Mouse (Mus musculus): ENCODE measurements around the gene Slc22a23. TPM values are rescaled to one million over a fixed set of nuclear protein-coding genes. Genes with fewer than 3 reads are reported as not detected.

The Slc22a23 gene
- polyA plus RNA-seq, 1 experiment from 2014 or later: 27.0 TPM

DNA sequence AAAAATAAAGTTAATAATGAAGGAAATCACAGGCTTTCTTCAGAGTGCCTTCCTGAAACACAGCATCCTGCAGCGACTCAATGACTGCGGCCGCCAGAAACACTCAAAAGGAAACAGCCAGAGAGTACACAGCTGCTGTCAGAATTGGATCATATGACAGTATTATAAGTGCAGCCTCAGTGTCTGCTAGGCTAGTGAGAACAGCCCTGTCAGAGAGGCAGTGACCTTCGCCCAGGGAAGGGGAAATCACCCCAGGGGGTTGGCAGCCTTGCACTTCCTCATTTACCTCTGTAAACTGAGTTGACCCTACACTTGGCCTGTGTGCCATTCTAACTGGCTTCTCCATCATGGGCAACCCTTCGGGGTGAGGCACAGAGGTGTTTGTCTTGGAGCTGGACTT is 90.3 kb downstream of the Slc22a23 start:
- no peak overlapping the region for H3K4me3 ChIP-seq (replicated peaks; ENCODE audit: low read length)
- DNase-seq (ENCODE audit: low spot score) (no peak), ATAC-seq (ENCODE audit: low FRiP score) (0 out of 2 replicates have a peak, but pooled peaks have one; percentile 18)
- no peaks in the 10 kb centered on the region for H3K9me3 ChIP-seq (ENCODE audit: control insufficient read depth, low read length)
- no peaks in the 10 kb centered on the region for H3K36me3 ChIP-seq (replicated peaks; ENCODE audit: control insufficient read depth, insufficient read depth)
- H3K9ac ChIP-seq: no peak overlapping the region
- H3K27me3 ChIP-seq (ENCODE audit: control insufficient read depth, insufficient read depth, low read length): no peaks in the 10 kb centered on the region
- WGBS: 63% methylated on average over 5 of the region's 5 CpGs
- H3K27ac ChIP-seq: no peak overlapping the region
- H3K4me1 ChIP-seq (replicated peaks; ENCODE audit: control insufficient read depth, insufficient read depth, low read length): peaks cover 3% of the 10 kb centered on the region
- no peak overlapping the region for H3K4me2 ChIP-seq (replicated peaks)

DNA sequence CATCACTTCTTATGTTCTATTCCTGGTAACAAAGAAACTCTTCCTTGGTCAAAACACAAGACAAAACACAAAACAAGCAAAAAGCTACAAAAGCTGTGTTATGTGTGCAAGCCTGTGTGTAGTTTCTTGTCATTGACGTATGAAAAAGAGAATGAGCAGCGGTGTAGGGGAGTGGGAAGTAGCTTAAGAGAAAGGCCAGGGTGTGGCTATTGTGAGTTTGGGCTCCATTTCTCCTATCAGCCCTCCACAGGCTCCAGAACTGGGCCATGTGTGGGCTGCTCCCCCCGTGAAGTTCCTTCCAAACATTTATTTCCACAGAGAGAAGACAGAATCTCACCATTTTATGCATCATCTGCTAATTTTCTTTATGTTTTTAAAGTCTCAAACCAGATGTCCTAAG is 91.2 kb downstream of the Slc22a23 start:
- H3K27me3 ChIP-seq (ENCODE audit: control insufficient read depth, insufficient read depth, low read length): no peaks in the 10 kb centered on the region
- H3K9ac ChIP-seq: no peak overlapping the region
- no peak overlapping the region for H3K4me3 ChIP-seq (replicated peaks; ENCODE audit: low read length)
- WGBS: 84% methylated on average over 3 of the region's 3 CpGs
- H3K4me2 ChIP-seq (replicated peaks): no peak overlapping the region
- no peaks in the 10 kb centered on the region for H3K36me3 ChIP-seq (replicated peaks; ENCODE audit: control insufficient read depth, insufficient read depth)
- no peak for ATAC-seq (ENCODE audit: low FRiP score)
- no peak overlapping the region for H3K27ac ChIP-seq
- no peaks in the 10 kb centered on the region for H3K9me3 ChIP-seq (ENCODE audit: control insufficient read depth, low read length)
- peaks cover 13% of the 10 kb centered on the region for H3K4me1 ChIP-seq (replicated peaks; ENCODE audit: control insufficient read depth, insufficient read depth, low read length)
- DNase-seq (ENCODE audit: low spot score): no peak

DNA sequence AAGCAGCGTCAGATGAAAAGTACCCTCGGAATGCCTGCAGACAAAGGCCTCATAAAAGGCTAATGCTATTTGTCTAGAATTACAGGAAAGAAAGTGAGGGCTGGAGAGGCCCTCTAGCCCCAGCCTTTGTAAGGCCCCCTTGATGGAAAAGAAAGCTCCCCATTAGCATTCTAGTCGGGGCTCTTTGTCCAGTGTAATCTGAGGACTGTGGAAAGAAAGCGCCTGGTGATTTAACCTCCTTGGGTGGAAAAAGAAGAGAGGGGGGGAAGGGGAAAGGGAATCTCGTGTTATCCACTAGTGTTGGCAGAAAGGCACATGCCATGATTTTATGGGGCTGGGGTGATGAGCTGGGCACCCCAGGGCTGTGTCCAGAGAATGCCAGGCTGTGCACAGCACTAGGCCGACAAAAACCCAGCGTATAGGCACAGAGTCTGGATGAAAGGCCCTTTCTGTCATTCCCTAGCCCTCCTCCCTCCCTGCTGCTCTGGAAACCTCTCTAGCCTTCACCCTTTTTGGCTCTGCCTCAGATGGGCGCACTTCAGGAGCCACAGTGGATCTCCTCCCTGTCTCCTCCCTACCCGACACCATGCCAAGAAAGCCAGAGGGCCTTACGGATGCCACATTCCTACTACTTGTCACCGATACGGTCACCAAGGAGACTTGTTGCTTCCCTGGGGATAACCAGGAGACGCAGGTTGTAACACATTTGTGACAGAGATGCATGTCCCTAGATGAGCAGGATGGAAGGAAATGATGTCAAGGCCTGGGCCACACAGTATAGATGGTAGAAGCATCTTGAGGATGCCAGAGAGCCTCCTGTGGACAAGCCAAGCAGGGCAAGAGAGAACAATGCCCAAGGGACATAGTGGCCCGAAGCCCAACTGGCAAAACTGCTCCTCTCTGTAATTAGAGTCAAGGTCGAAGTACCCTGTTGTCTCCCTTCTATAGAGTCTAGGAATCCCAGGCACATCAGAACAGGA is 95.8 kb downstream of the Slc22a23 start:
- peak overlapping the region; percentile 17 for H3K4me2 ChIP-seq (replicated peaks)
- peak; percentile 51 for DNase-seq (ENCODE audit: low spot score)
- peak overlapping the region; percentile 32 for H3K9ac ChIP-seq
- H3K27ac ChIP-seq: peak overlapping the region; percentile 89
- H3K4me1 ChIP-seq (replicated peaks; ENCODE audit: control insufficient read depth, insufficient read depth, low read length): peaks cover 33% of the 10 kb centered on the region
- no peaks in the 10 kb centered on the region for H3K36me3 ChIP-seq (replicated peaks; ENCODE audit: control insufficient read depth, insufficient read depth)
- 14% methylated on average over 15 of the region's 15 CpGs for WGBS
- no peak overlapping the region for H3K4me3 ChIP-seq (replicated peaks; ENCODE audit: low read length)
- ATAC-seq (ENCODE audit: low FRiP score): peak; percentile 90
- no peaks in the 10 kb centered on the region for H3K9me3 ChIP-seq (ENCODE audit: control insufficient read depth, low read length)
- H3K27me3 ChIP-seq (ENCODE audit: control insufficient read depth, insufficient read depth, low read length): no peaks in the 10 kb centered on the region

DNA sequence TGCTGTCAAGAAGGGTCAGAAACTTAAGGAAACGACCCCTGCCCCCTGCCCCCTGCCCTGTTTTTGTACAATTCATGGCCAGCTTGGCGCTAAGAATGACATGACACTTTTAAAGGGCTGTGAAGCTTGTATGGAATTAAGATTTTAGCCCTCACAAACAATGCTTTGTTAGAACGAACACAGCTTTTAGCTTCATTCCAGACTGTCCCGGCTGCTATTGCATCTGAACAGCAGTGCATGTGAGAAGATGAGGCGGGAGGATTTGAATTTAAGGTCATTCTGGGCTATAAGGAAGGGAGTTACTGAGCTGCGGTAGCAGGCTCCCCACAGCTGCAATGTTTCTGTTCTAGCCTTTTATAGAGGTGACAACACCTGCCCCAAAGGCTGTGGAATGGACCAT is 96.9 kb downstream of the Slc22a23 start:
- Histone ChIP-seq H3K4me2 (replicated peaks) (no peak overlapping the region), H3K4me1 (replicated peaks; ENCODE audit: control insufficient read depth, insufficient read depth, low read length) (peaks cover 33% of the 10 kb centered on the region)
- no peak for ATAC-seq (ENCODE audit: low FRiP score)

DNA sequence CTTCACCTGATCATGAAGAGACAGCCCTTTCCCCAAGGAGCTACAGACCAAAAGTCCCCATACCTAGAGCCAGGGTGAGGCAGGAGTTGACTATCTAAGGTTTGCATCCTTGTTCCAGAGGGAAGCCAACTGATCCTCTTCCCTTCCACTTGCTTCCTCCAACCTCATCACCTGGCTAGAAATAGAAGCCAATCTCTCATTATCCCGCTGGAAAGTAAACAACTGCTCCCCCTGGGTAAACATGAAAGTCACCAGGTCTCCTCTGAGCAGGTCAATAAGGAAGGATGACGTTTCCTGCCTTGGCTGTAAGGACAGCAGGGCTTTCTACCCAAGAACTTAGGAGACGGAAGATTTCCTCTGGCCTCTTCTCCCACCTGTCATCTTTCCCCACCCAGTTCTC is 98.2 kb downstream of the Slc22a23 start:
- Histone ChIP-seq H3K9me3 (ENCODE audit: control insufficient read depth, low read length) (no peaks in the 10 kb centered on the region), H3K4me3 (replicated peaks; ENCODE audit: low read length) (no peak overlapping the region), H3K4me1 (replicated peaks; ENCODE audit: control insufficient read depth, insufficient read depth, low read length) (peaks cover 38% of the 10 kb centered on the region), H3K27ac (no peak overlapping the region), H3K27me3 (ENCODE audit: control insufficient read depth, insufficient read depth, low read length) (no peaks in the 10 kb centered on the region), H3K36me3 (replicated peaks; ENCODE audit: control insufficient read depth, insufficient read depth) (no peaks in the 10 kb centered on the region), H3K4me2 (replicated peaks) (no peak overlapping the region), H3K9ac (no peak overlapping the region)
- ATAC-seq (ENCODE audit: low FRiP score) (no peak), DNase-seq (ENCODE audit: low spot score) (no peak)
- 79% methylated on average over 3 of the region's 3 CpGs for WGBS

More for the DNA sequence above, 96.9 kb downstream of the Slc22a23 start:
- H3K27me3 ChIP-seq (ENCODE audit: control insufficient read depth, insufficient read depth, low read length): no peaks in the 10 kb centered on the region
- no peaks in the 10 kb centered on the region for H3K36me3 ChIP-seq (replicated peaks; ENCODE audit: control insufficient read depth, insufficient read depth)
- WGBS: 10% methylated on average over 6 of the region's 6 CpGs
- no peak overlapping the region for H3K4me3 ChIP-seq (replicated peaks; ENCODE audit: low read length)
- no peak for DNase-seq (ENCODE audit: low spot score)
- peak overlapping the region; percentile 89 for H3K27ac ChIP-seq
- H3K9me3 ChIP-seq (ENCODE audit: control insufficient read depth, low read length): no peaks in the 10 kb centered on the region
- no peak overlapping the region for H3K9ac ChIP-seq

DNA sequence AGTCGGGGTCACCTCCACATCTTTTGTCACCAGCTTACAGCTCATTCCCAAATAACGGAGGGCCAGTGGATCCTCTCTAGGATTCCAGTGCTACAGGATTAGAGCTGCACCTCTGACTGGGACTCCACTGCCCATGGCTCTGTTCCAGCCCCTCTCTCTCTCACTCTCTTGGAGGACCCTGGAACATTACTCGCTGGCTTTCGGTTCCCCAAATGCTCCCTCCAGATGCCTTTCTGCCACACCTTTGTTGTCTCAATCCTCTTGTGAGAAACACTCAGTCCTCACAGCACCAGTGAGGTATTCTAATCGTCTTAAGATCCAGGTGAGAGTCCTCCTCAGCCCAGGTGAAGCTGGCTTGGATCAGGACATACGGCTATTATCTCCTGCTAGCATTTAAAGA is 99.8 kb downstream of the Slc22a23 start:
- Histone ChIP-seq H3K27ac (no peak overlapping the region), H3K9ac (no peak overlapping the region), H3K4me3 (replicated peaks; ENCODE audit: low read length) (no peak overlapping the region), H3K36me3 (replicated peaks; ENCODE audit: control insufficient read depth, insufficient read depth) (no peaks in the 10 kb centered on the region), H3K4me2 (replicated peaks) (no peak overlapping the region), H3K27me3 (ENCODE audit: control insufficient read depth, insufficient read depth, low read length) (no peaks in the 10 kb centered on the region), H3K9me3 (ENCODE audit: control insufficient read depth, low read length) (no peaks in the 10 kb centered on the region), H3K4me1 (replicated peaks; ENCODE audit: control insufficient read depth, insufficient read depth, low read length) (peaks cover 38% of the 10 kb centered on the region)
- 65% methylated on average over 6 of the region's 6 CpGs for WGBS
- DNase-seq (ENCODE audit: low spot score) (no peak), ATAC-seq (ENCODE audit: low FRiP score) (no peak)

DNA sequence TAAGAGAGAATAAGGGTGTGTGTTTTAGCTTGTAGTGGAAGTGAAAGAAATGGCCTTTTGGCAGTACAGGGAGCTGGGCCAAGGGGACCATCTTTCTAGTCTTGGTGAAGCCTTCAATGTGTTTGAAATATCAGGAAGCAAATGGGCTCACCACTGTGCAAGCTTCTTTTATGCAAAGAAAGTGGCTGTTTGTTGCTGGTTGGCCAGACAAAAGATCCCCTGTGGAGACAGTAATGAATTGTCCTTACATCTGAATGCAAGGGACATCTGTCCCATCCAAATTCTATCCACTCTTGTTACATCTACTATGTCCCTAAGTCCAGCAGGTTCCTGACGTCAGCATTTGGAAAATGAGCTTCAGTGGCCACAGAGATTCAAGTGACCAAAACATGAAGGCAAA is 100.8 kb downstream of the Slc22a23 start:
- Histone ChIP-seq H3K9me3 (ENCODE audit: control insufficient read depth, low read length) (no peaks in the 10 kb centered on the region), H3K4me3 (replicated peaks; ENCODE audit: low read length) (no peak overlapping the region), H3K4me1 (replicated peaks; ENCODE audit: control insufficient read depth, insufficient read depth, low read length) (peaks cover 40% of the 10 kb centered on the region), H3K36me3 (replicated peaks; ENCODE audit: control insufficient read depth, insufficient read depth) (no peaks in the 10 kb centered on the region), H3K27me3 (ENCODE audit: control insufficient read depth, insufficient read depth, low read length) (no peaks in the 10 kb centered on the region), H3K9ac (no peak overlapping the region), H3K4me2 (replicated peaks) (no peak overlapping the region), H3K27ac (0 out of 2 replicates have a peak overlapping the region, but pooled peaks have one; percentile 10)
- WGBS: 12% methylated on average over 1 of the region's 1 CpGs
- no peak for DNase-seq (ENCODE audit: low spot score)
- ATAC-seq (ENCODE audit: low FRiP score): no peak

DNA sequence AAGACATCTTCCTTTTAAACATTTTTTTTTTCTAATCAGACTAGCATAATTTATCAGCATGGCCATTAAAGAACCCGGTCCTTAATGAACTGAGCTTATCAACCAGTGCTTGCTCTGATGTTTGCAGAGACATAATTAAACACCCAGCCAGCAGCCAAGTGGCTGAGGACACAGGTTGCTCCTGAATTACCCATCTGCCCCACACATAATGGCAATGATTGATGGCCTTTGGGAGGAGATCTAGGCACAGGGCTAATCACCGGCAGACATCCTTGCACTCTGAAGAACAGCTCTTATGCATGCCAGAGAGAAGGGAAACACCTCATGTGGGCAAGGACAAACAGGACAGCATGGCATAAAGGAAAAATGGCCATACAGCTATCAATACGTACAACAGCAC is 102.8 kb downstream of the Slc22a23 start:
- H3K27ac ChIP-seq: no peak overlapping the region
- peak; percentile 53; the same call in 1 of the 2 replicates for ATAC-seq (ENCODE audit: low FRiP score)
- H3K9ac ChIP-seq: no peak overlapping the region
- H3K4me2 ChIP-seq (replicated peaks): no peak overlapping the region
- no peak for DNase-seq (ENCODE audit: low spot score)
- H3K36me3 ChIP-seq (replicated peaks; ENCODE audit: control insufficient read depth, insufficient read depth): no peaks in the 10 kb centered on the region
- 21% methylated on average over 3 of the region's 3 CpGs for WGBS
- no peaks in the 10 kb centered on the region for H3K9me3 ChIP-seq (ENCODE audit: control insufficient read depth, low read length)
- peaks cover 37% of the 10 kb centered on the region for H3K4me1 ChIP-seq (replicated peaks; ENCODE audit: control insufficient read depth, insufficient read depth, low read length)
- H3K27me3 ChIP-seq (ENCODE audit: control insufficient read depth, insufficient read depth, low read length): no peaks in the 10 kb centered on the region
- no peak overlapping the region for H3K4me3 ChIP-seq (replicated peaks; ENCODE audit: low read length)

DNA sequence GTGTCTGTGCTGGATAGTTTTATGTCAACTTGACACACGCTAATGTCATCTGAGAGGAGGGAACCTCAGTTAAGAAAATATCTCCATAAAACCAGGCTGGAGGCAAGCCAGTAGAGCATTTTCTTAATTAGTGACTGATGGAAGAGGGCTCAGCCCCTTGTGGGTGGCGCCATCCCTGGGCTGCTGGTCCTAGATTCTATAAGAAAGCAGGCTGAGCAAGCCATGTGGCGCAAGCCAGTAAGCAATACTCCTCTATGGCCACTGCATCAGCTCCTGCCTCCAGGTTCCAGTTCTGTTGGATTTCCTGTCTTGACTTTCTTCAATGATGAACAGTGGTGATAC is 104.9 kb downstream of the Slc22a23 start:
- Histone ChIP-seq H3K4me3 (replicated peaks; ENCODE audit: low read length) (no peak overlapping the region), H3K36me3 (replicated peaks; ENCODE audit: control insufficient read depth, insufficient read depth) (no peaks in the 10 kb centered on the region), H3K27me3 (ENCODE audit: control insufficient read depth, insufficient read depth, low read length) (no peaks in the 10 kb centered on the region), H3K4me2 (replicated peaks) (no peak overlapping the region), H3K27ac (no peak overlapping the region), H3K9ac (no peak overlapping the region), H3K4me1 (replicated peaks; ENCODE audit: control insufficient read depth, insufficient read depth, low read length) (peaks cover 34% of the 10 kb centered on the region), H3K9me3 (ENCODE audit: control insufficient read depth, low read length) (no peaks in the 10 kb centered on the region)
- WGBS: 50% methylated on average over 3 of the region's 3 CpGs
- ATAC-seq (ENCODE audit: low FRiP score): no peak
- DNase-seq (ENCODE audit: low spot score): no peak
